Mouse (Mus musculus) testis, adult 2 months (tissue): ENCODE results near the gene Prim2.

Source experiments
- CTCF ChIP-seq: fragments of 200-500 bp; IDR thresholded peaks from 2 replicates; pipeline ENCODE4 v1.5.1; 2012; ENCODE audit warnings: low read depth, mild to moderate bottlenecking, inconsistent platforms, low read length, moderate library complexity; ENCODE audit not compliant: control insufficient read depth, insufficient read depth, insufficient replicate concordance
- POLR2A ChIP-seq: fragments of 200-500 bp; IDR thresholded peaks from 2 replicates; pipeline ENCODE4 v1.6.1; 2012; ENCODE audit warnings: low read depth, mild to moderate bottlenecking, inconsistent platforms, low read length, moderate library complexity; ENCODE audit not compliant: control insufficient read depth

- TF ChIP-seq CTCF (no peak), POLR2A (no peak)
These were observed 11.3 kb downstream of the Prim2 start for GRCm38 (mm10) chr1:33658302-33658701.
